Mouse (Mus musculus): ENCODE data around the gene Hras.

Hras gene

DNA sequence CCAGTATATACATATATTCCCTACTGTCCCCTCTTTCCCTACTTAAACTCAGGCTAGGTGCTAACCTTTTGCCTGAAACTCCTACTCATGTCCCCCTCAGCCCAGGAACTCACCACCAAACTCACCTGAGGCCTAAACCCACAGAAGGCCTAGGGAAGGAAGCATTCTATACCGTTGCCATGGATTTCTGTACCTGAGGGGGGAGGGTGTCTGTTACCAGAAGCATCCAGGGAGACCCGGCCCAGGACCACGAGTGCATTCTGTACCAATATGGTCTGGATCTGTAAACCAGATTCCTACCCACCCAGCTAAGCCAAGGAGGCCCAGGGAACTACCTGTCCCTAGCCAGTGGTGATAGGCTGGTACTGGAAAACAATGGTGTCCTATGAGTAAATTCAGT lies 20.5 kb upstream of the Hras start:
- DNase-seq (ENCODE audit: low spot score in 2 of 2): no peak

DNA sequence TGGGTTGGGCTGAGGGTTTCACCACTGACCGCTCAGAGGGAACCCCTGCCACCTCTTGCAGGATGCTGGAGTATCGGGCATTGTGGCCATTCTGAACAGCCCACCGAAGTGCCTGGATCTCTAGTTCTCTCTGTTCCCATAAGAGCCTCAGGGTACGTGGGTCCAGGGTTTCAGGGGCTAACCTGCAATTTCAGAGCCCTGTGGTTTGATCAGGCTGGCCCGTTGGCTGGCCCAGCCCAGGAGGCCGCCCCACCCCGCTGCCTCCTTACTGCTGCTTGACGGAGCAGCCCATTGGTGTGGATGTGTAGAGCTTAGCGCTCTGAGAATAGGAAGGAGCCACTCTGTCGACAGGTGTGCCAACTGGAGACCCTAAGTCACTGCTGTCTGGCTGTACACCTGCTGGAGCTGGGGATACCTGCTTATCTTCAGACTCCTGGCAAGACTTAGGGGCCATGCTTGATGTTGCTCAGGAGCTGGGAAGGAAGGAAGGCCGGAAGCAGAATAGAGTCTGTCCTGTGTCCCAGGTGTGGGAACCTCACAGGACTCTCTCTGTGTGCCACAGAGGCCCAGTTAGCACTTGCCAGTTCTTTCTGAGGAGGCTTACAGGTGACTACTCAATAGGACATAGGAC lies 19.9 kb upstream of the Hras start, which contains the start of gene Lmntd2:
Lmntd2 (minus strand) TSS at position 476 of the 631 bp plus-strand sequence.
- no peak for DNase-seq (ENCODE audit: low spot score in 2 of 2)

DNA sequence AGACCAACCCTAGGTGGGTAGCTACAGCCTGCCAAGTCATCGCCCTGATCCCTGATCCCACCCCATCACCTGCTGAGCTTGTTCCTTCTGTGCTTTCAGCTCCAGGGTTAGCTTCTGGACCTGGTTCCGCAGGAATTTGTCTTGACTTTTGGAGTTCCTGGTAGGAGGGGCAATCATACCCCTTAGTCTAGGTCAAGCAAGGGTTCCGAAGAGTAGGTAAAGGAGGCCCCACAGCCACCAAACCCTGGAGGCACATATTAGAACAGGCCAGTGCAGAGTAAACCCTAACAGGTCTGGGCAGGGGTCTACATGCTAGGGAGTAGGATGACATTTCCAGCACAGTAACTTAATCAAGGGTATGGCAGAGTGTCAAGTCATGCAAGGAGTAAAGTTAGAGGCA lies 19.3 kb upstream of the Hras start:
- no peak for DNase-seq (ENCODE audit: low spot score in 2 of 2)

DNA sequence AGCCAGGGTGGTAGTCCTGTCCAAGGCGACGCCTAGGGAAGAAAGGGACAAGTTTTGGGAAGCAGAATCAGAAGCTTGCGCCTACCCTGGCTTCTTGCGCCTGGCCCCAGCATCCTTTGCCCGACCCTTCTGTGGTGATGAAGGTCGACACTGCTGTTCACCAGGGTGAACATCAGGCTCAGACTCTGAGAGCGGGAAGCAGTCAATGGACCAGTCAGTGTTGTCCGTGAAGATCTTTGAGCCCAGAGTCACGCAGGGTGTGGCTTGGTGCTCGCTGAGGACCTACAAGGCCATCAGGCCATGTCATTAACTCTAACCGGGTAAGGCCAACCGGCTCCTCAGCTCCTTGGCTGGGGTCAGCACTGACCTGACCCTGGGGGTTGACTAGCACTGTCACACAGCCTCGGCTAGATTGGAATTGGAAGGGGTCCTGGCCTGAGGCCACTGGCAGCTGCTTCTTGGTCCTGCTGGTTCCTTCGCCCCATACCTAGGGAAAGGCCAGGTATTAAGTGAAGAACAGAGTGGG lies 16.9 kb upstream of the Hras start:
- DNase-seq (ENCODE audit: low spot score in 2 of 2): no peak

DNA sequence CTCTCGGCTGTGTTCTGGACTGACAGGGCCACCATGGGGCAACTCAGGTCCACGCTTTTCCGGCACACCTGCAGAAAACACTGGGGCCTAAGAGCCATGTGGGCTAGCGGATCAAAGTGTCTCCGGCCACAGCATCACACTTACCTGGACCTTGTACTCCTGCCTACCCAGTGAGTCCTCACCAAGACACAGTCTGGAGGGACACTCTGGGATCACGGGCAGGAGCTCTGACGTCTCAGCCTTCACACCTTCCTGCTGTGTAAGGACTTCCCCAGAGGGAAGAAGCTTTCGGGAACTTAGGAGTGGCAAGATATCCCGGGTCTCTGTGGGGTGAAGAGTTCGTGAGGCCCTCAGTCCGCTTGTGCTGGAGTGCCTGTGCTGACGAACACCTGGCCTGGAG lies 16.3 kb upstream of the Hras start:
- DNase-seq (ENCODE audit: low spot score in 2 of 2): no peak

DNA sequence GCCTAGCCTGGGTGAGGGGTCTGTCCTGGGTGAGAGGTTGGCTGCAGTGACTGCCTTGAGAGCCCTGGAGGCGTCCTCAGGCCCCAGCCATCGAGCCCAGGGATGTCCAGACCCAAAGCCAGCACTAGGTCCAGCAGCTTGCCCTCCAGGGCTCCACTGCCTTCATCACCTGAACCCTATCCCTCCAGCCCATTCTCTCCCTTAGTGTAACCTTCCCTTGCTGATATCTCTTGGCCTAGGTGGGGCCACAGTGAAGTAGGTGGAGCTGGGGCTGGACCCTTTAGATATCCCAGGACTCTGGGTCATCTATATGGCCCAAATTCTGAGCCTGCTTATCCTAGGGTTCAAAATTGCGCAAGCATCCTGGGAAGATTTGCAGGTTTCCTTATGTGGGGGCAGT lies 15.7 kb upstream of the Hras start:
- DNase-seq (ENCODE audit: low spot score in 2 of 2): no peak

DNA sequence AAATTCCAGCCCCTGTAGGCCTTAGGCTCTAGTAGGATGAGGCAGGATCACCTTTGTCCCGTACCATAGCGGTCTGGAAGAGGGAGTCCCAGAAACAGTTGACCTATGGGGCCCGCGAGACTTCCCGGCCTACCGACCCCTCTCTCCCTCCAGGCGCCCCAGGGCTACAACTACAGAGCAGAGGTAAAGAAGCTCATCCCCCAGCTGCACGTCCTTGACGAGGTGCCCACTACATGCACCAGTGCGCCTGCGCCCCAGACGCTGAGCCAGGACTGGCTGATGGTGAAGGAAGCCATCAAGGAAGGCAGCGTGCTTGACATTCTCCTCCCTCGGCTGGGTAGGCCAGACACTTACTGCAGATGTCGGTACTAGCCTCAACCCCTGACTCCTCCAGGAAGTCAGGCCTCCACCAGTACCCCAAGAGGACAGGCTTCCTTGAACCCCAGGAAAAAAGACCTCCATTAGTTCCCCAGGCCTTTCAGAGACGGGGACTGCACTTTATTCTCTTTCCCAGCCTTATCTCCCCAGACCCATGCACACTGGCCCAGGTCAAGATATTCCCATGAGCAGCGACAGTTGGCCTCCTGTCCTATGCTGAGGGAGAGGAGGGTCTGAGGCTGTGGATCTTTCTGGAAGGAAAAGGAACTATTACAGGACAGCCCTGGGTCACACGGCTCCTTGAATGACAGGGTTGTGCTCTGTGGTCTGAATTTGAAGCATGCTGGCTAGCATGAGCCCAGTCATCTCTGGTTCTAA lies 12.6 kb upstream of the Hras start:
- no peak for DNase-seq (ENCODE audit: low spot score in 2 of 2)

DNA sequence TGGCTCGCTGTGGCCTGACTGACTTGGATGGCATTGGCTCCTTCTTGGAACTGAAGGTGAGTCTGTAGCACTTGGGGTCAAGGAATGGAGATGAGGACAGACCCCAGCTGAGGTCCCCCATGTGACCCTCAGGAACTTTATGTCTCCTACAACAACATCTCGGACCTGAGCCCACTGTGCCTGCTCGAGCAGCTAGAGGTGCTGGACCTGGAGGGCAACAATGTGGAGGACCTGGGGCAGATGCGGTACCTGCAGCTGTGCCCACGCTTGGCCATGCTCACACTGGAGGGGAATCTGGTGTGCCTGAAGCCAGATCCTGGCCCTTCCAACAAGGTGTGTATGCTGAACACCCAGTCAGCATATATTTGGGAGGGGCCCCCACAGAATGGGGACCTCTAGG lies 11.7 kb upstream of the Hras start:
- no peak for DNase-seq (ENCODE audit: low spot score in 2 of 2)

DNA sequence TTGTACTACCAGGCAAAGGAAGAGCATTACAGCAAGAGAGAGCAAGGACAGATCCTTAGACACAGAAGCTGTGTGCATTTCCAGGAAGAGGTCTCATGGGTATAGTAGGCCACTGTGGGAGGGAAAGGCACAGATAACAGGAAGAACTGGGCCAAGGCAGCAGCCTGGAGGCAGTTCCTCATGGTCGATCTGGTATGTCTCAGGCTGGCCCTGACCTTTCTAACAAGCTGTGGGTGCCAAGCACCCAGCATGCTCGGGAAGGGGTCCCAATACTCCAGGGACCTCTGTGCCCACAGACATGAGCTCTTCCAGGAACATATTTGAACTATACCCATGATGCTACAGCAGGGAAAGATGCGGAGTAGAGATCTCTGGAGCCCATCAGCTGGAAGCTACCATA lies 10.7 kb upstream of the Hras start:
- DNase-seq (ENCODE audit: low spot score in 2 of 2): no peak

DNA sequence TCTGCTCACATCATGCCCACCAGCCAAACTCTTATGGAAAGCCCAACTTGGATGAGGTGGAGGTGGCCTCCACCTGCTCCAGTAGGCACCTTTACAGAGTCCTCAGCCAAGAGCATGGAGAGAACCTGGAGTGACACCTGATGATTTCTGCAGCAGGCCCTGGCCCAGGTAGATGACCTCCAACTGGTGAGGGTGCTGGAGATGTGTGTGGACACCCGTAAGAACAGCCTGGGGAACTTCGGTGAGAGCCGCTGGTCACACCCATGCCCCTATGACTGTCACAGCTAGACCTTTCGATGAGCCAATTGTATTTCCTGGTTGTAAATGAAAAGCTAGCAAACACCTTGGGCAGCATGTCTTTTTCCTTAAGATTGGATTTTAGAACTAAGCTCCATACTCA lies 4.3 kb upstream of the Hras start:
- DNase-seq (ENCODE audit: low spot score in 2 of 2): no peak

DNA sequence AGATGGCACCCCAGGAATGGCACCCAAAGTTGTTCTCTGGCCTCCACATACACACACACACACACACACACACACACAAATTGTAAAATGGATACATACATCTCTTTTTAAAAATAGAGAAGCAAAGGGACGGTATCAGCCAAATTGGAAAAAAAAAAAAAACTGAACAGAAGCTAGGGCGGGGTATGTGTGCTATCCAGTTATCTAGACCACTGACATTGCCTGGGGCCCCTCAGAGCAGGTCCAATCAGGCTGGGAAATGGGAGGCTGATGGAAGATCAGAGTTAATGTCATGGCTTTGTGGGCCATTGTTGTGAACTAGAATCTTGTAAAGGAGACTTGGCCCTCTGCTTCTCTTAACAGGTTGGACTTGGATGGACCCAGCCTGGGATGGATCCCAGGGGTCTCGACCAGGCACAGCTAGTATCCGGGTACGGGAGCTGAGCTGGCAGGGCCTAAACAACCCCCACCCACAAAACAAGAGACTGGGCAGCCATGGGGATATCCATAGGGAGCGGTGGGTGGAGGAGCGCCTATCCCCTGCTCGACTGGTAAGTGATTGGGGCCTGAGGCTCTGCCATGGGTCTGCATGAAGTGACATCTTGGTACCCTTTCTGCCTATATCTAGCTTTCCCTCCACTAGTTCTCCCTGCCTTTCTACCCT lies 2.9 kb upstream of the Hras start:
- no peak for DNase-seq (ENCODE audit: low spot score in 2 of 2)

DNA sequence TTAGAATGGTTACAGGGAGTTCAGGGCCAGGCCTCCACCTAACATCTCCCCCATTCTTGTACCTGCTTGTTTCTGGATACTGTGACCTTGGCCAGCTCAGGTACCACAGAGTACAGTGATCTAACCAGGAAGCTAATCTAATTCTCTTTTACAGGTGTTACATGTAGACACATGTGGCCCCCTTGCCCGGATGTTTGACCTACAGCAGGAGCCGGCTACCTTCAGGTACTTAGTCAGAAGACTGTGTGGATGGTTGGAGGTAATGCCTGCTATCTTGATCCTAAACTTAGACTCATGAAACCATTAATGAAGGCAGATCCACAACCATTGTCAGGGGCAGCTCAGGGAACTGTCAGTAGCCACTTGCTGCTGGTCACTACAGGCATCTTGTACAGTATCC lies 1.9 kb upstream of the Hras start:
- no peak for DNase-seq (ENCODE audit: low spot score in 2 of 2)

DNA sequence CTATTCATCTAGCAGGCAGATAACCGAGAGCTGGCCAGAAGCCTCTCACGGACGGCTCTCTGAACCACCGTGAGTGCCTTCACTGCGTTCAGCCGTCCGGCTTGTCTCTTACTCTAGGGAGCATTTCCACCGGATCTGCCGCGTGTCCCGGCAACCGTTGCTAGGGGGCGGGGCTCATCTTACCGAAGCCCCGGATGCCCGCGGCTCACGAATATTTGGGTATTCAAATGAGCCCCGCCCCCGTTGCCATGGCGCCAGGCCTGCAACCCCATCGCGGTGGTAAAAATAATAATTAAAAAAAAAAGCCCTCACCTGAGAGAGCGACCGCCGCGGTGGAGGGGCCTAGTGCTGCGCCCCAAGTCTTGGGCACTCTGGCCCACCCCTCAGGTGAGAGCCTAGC lies 1.0 kb upstream of the Hras start:
- DNase-seq (ENCODE audit: low spot score in 2 of 2): peak; percentile 93 to 95

DNA sequence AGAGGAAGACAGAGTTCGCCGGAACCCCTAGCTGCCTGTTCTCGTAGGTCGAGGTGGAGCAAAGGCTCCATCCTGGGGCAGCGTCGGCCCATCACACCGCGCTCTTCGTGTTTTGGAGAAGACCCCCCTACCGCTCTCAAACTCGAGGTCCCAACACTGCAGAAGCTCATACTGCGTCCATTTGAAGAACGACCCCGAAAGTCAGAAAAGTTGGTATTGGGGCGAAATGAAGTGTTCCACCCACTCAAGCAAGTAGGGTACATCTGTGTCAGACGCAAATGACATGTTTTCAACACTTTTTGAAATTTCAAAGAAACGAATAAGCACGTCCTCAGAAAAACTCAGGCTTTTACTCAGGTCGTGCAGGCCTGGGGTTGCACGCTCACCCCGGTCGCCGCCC lies 604 bp upstream of the Hras start:
- peak in 1 of 2 experiments; percentile 35 for DNase-seq (ENCODE audit: low spot score in 2 of 2)

DNA sequence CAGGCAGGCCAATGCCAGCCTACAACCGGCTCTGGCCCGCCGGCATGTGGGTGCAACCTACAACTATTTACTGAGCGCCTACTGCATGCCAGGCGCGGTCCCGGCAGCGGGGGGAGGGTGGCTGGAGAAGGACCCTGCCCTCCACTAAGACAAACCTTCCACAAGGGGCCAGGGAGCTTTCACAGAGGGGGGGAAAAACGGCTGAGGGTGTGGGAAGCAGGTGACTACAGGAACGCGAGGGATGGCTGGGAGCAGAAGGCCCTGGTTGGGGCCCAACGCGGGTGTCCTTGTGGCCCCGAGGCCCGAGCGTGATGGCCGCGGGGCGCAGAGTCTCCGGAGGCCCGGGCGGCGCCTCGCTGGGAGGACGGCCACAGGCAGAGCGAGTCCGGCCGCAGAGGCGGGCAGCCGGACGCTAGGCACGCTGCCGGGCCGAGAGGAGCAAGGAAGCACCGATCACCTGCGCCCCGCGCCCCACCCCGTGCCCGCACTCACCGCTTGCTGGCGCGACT lies 403 bp downstream of the Hras start:
- DNase-seq (ENCODE audit: low spot score in 2 of 2): peak; percentile 60

DNA sequence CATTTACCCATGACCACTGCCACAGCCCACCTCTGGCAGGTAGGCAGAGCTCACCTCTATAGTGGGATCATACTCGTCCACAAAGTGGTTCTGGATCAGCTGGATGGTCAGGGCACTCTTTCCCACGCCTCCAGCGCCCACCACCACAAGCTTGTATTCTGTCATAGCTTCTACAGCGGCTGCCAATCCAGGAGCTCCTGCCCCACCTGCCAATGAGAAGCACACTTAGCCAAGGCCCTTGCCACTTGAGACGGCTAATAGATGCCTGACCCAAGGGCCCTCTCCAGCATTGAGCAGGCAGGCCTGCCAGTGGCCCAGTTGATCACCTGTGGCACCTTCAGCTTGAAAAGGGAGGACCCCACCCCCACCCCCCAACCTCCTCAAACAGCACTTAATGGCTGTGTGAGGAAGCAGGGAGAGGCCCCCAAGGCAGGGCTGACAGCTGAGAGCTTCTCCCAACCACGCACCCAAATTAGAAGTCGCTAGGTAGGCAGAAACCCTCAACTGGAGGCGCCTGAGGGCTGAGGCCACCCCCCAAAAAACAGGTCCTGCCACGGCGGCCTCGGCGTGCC lies 943 bp downstream of the Hras start:
- peak in 1 of 2 experiments; percentile 65 for DNase-seq (ENCODE audit: low spot score in 2 of 2)

DNA sequence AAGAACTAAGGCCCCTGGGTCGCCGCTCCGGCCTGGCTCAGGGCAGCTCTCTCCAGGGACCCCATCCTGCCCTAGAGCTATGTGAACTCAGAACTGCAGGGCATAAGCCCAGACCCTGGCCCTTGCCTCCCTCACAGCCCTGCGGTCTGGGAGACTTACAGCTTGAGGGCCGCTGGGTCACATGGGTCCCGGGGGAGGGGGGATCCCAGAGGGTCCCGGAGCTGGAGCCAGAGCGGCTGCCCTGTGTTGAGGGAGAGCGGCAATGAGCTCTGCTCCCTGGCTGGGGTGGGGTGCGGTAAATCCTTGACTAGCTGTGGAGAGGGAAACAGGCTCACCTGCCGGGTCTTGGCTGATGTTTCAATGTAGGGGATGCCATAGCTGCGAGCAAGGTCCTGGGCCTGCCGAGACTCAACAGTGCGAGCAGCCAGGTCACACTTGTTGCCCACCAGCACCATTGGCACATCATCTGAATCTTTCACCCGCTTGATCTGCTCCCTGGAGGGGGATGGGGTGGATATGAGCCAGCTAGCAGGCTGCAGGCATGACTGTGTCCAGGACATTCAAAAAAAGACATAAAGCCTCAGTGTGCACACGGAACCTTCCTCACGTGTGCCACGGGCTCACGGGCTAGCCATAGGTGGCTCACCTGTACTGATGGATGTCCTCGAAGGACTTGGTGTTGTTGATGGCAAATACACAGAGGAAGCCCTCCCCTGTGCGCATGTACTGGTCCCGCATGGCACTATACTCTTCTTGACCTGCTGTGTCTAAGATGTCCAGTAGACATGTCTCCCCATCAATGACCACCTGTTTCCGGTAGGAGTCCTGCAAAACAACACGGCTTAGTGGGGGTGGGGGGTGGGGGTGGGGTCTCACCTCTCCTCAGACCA lies 1.8 kb downstream of the Hras start:
- peak in 1 of 2 experiments; percentile 37 for DNase-seq (ENCODE audit: low spot score in 2 of 2)

DNA sequence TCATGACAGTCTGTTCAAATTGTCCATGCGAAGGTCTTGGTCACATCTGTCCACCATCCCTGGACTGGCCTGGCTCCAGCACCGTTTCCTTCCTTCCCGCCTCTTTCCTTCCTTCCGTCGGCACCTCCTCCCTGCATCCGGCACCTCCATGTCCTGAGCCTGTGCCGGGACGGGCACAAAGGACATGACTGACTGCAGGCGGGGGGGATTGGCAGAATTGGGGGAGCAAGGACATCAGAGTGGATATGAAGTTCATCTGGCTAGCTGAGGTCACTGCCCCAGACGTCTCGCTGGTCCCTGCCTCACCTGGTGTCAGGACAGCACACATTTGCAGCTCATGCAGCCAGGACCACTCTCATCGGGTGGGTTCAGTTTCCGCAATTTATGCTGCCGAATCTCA lies 2.8 kb downstream of the Hras start:
- DNase-seq (ENCODE audit: low spot score in 2 of 2): peak in 1 of 2 experiments; percentile 32

DNA sequence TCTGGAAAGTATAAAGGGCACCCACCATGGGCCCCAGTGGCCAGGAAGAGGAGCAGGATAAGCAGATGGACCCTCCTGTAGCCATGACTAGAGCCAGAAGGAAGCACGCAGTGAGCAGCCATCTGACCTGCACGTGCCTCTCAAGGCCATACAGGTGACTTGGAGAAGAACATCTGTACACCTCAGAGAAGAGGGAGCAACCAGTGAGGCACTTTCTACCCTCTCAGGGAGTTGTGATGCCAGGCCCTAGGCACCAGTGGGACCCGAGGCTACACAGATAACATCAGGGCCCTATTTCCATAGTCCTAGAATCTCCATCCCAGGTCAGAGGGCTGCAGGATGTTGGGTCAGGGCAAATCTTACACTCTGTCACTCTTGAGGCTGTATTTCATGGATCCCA lies 3.6 kb downstream of the Hras start:
- DNase-seq (ENCODE audit: low spot score in 2 of 2): peak in 1 of 2 experiments; percentile 24

DNA sequence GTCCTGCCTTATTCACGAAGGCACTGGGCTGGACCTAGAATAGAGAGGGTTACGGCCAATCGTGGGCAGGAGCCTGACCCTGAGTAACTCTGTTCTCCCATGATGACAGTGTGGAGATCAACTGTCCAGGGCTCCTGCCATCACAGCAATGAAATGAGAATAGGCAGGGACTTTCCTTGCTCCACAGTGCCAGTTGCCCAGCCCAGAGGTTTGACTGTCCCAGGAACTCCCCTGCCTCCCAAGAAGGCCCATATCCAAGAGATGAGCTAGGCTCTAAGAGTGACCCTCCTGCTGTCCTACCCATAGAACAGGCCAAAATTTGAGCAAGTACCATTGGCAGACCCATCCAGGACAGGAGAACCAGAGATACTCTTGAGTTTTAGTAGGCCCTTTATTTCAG lies 5.1 kb downstream of the Hras start:
- no peak for DNase-seq (ENCODE audit: low spot score in 2 of 2)

DNA sequence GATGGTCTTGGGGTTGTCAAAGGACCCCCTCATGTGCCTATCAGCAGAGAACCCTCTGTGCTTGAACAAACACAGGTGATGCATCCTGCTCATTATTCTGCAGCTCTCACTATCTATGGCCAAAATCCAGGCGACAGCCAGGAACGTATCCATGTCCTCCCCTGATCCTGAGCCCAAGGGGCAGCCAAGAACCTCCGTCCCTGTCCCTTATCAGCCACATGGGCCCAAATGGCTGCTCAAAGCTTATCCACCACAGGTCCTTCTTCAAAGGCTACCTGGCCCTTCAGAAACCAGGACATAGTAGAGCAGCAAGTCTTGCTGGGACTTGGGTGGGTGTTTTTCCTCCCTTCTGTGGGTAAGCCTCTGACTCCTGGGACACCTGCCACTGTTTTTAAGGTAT lies 5.6 kb downstream of the Hras start:
- no peak for DNase-seq (ENCODE audit: low spot score in 2 of 2)

Data from right cerebral cortex, postnatal 10 days (tissue).